Mouse (Mus musculus): ENCODE results near the gene Ift80. TPM values are rescaled to one million over a fixed set of nuclear protein-coding genes. Genes with fewer than 3 reads are reported as not detected.

Gene Ift80
- polyA plus RNA-seq, 1 experiment, result 22.2 TPM

- TF ChIP-seq POLR2A (IDR thresholded peaks at IDR 0.05; ENCODE audit: insufficient read depth, low read length), result no peak
- H3K4me1 ChIP-seq (ENCODE audit: control insufficient read depth, insufficient read depth, low read length), result no peaks in the 10 kb centered on the region
- H3K36me3 ChIP-seq (ENCODE audit: control insufficient read depth, insufficient read depth, low read length, poor library complexity, severe bottlenecking), result no peaks in the 10 kb centered on the region; the same call in 1 of the 2 replicates
- H3K27ac ChIP-seq (ENCODE audit: insufficient read depth, low read length), result no peak overlapping the region
- no peak overlapping the region for H3K4me3 ChIP-seq (ENCODE audit: low read depth, low read length)
- no peaks in the 10 kb centered on the region for H3K27me3 ChIP-seq (ENCODE audit: control insufficient read depth, insufficient read depth, low read length, poor library complexity, severe bottlenecking)
- no peak overlapping the region for H3K9ac ChIP-seq (ENCODE audit: low read depth, poor library complexity, severe bottlenecking)
- no peaks in the 10 kb centered on the region for H3K9me3 ChIP-seq (replicated peaks; ENCODE audit: control insufficient read depth, insufficient read depth, low read length, poor library complexity, severe bottlenecking)
Measured at GRCm38 (mm10) chr3:68939312-68939711, 65.1 kb downstream of the Ift80 start.

DNA sequence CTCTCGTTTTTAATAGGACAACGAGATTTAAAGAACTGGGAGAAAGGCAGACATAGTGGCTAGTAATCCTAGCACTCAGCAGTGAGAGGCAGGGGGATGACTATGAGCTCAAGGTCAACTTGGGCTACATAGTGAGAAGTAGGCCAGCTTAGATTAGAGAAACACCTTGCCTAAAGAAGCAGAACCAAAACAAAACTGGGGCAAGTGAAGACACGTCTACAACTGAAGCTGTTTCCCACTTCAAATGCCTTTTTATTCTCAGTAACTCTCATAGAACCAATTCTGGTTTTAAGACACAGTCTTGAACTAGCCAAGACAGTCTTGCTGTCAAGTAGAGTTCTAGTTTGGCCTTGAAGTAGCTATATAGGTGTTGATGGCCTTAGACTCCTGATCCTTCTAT, 67.7 kb downstream of the Ift80 start:
- H3K9me3 ChIP-seq (replicated peaks; ENCODE audit: control insufficient read depth, insufficient read depth, low read length, poor library complexity, severe bottlenecking), result no peaks in the 10 kb centered on the region
- no peak overlapping the region for H3K4me3 ChIP-seq (ENCODE audit: low read depth, low read length)
- H3K36me3 ChIP-seq (ENCODE audit: control insufficient read depth, insufficient read depth, low read length, poor library complexity, severe bottlenecking), result no peaks in the 10 kb centered on the region; the same call in 1 of the 2 replicates
- no peak overlapping the region for H3K27ac ChIP-seq (ENCODE audit: insufficient read depth, low read length)
- H3K27me3 ChIP-seq (ENCODE audit: control insufficient read depth, insufficient read depth, low read length, poor library complexity, severe bottlenecking), result no peaks in the 10 kb centered on the region
- no peak for TF ChIP-seq CTCF (IDR thresholded peaks at IDR 0.05; ENCODE audit: low read depth, low read length)
- no peak for TF ChIP-seq POLR2A (IDR thresholded peaks at IDR 0.05; ENCODE audit: insufficient read depth, low read length)
- H3K9ac ChIP-seq (ENCODE audit: low read depth, poor library complexity, severe bottlenecking), result no peak overlapping the region
- H3K4me1 ChIP-seq (ENCODE audit: control insufficient read depth, insufficient read depth, low read length), result no peaks in the 10 kb centered on the region

DNA sequence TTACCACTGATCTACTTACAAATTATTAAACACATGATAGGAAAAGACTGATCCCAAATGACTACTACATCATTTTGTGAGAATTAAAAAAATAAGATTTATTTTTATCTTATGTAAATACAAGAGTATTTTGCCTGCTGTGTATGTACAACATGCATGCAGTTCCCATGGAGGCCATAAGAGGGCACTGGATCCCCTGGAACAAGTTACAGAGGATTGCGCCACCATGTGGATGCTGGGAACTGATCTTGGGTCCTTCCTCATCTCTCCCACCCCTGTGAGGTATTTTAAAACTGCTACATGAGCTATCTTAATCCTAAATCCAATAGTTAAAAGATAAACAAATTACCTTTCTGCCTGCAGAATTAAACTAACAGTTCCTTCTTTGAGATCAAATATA, 68.9 kb downstream of the Ift80 start:
- Histone ChIP-seq H3K9me3 (replicated peaks; ENCODE audit: control insufficient read depth, insufficient read depth, low read length, poor library complexity, severe bottlenecking) (no peaks in the 10 kb centered on the region), H3K36me3 (ENCODE audit: control insufficient read depth, insufficient read depth, low read length, poor library complexity, severe bottlenecking) (no peaks in the 10 kb centered on the region; the same call in 1 of the 2 replicates), H3K4me3 (ENCODE audit: low read depth, low read length) (no peak overlapping the region), H3K4me1 (ENCODE audit: control insufficient read depth, insufficient read depth, low read length) (no peaks in the 10 kb centered on the region), H3K27me3 (ENCODE audit: control insufficient read depth, insufficient read depth, low read length, poor library complexity, severe bottlenecking) (no peaks in the 10 kb centered on the region), H3K9ac (ENCODE audit: low read depth, poor library complexity, severe bottlenecking) (no peak overlapping the region), H3K27ac (ENCODE audit: insufficient read depth, low read length) (no peak overlapping the region)
- TF ChIP-seq CTCF (IDR thresholded peaks at IDR 0.05; ENCODE audit: low read depth, low read length) (peak; percentile 93), POLR2A (IDR thresholded peaks at IDR 0.05; ENCODE audit: insufficient read depth, low read length) (no peak)

DNA sequence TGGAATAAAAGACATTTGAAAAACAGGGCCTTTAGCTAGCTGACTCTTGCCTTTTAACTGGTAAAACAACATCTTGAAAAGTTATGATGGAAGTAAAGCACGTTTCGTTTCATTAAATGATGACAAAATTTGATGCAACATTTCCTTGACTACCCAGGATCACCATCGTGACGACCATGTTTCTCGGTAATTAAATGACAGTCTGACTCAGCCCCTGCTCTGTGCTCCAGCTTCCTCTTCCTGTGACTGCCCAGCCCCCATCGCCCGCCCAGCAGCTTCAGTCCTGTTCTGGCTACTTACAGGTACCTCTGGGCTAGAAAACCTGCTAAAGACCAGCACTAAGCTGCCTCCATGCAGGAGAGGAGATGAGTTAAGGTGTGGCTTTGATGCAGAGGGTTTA, 70.1 kb downstream of the Ift80 start:
- Histone ChIP-seq H3K9ac (ENCODE audit: low read depth, poor library complexity, severe bottlenecking) (no peak overlapping the region), H3K27me3 (ENCODE audit: control insufficient read depth, insufficient read depth, low read length, poor library complexity, severe bottlenecking) (no peaks in the 10 kb centered on the region), H3K4me3 (ENCODE audit: low read depth, low read length) (no peak overlapping the region), H3K36me3 (ENCODE audit: control insufficient read depth, insufficient read depth, low read length, poor library complexity, severe bottlenecking) (no peaks in the 10 kb centered on the region; the same call in 1 of the 2 replicates), H3K9me3 (replicated peaks; ENCODE audit: control insufficient read depth, insufficient read depth, low read length, poor library complexity, severe bottlenecking) (no peaks in the 10 kb centered on the region), H3K27ac (ENCODE audit: insufficient read depth, low read length) (no peak overlapping the region), H3K4me1 (ENCODE audit: control insufficient read depth, insufficient read depth, low read length) (no peaks in the 10 kb centered on the region)
- no peak for TF ChIP-seq CTCF (IDR thresholded peaks at IDR 0.05; ENCODE audit: low read depth, low read length)
- TF ChIP-seq EP300 (IDR thresholded peaks at IDR 0.05; ENCODE audit: insufficient read depth, low read depth, low read length), result no peak
- no peak for TF ChIP-seq POLR2A (IDR thresholded peaks at IDR 0.05; ENCODE audit: insufficient read depth, low read length)

DNA sequence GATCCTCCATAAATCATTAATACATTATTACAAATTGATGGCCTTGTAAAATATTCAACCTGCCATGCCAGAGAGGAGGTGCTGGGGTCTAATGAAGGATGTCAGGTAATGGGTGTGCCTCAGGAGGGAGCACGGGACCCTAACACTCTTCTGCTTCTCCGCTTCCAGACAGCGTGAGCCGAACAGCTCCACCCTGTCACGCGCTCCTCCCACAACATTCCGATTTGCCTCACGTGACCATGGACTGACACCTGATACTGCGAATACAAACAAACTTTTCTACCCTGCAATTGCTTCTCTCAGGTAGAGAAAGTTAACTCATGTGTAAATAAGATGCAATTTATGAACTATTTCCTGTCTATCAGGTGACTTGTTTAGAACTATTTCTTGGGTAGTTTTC, 75.8 kb downstream of the Ift80 start:
- TF ChIP-seq EP300 (IDR thresholded peaks at IDR 0.05; ENCODE audit: insufficient read depth, low read depth, low read length) (peak; percentile 92), POLR2A (IDR thresholded peaks at IDR 0.05; ENCODE audit: insufficient read depth, low read length) (no peak)
- H3K4me3 ChIP-seq (ENCODE audit: low read depth, low read length), result no peak overlapping the region
- H3K9ac ChIP-seq (ENCODE audit: low read depth, poor library complexity, severe bottlenecking), result no peak overlapping the region
- H3K9me3 ChIP-seq (replicated peaks; ENCODE audit: control insufficient read depth, insufficient read depth, low read length, poor library complexity, severe bottlenecking), result no peaks in the 10 kb centered on the region
- H3K4me1 ChIP-seq (ENCODE audit: control insufficient read depth, insufficient read depth, low read length), result no peaks in the 10 kb centered on the region
- H3K27ac ChIP-seq (ENCODE audit: insufficient read depth, low read length), result no peak overlapping the region
- H3K27me3 ChIP-seq (ENCODE audit: control insufficient read depth, insufficient read depth, low read length, poor library complexity, severe bottlenecking), result no peaks in the 10 kb centered on the region
- H3K36me3 ChIP-seq (ENCODE audit: control insufficient read depth, insufficient read depth, low read length, poor library complexity, severe bottlenecking), result no peaks in the 10 kb centered on the region

DNA sequence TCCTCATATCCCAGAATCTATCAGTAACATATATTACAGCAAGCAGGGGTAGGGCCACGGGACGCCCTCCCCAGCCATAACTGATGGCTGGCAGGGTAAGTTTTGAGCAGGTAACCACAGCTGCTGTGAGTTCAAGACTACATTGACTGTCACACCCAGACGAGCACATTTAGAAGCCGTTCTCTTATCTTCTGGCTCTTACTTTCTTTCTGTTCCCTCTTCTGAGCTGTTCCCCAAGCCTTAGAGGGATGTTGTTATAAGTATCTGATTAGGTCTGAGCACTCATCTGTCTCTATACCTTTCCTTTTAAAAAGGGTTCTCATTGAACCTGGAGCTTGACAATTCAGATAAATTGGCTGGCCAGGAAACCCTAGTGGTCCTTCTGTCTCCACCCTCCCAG, 96.9 kb downstream of the Ift80 start:
- no peak overlapping the region for H3K9ac ChIP-seq (ENCODE audit: low read depth, poor library complexity, severe bottlenecking)
- no peak overlapping the region for H3K4me3 ChIP-seq (ENCODE audit: low read depth, low read length)
- no peaks in the 10 kb centered on the region for H3K4me1 ChIP-seq (ENCODE audit: control insufficient read depth, insufficient read depth, low read length)
- H3K27me3 ChIP-seq (ENCODE audit: control insufficient read depth, insufficient read depth, low read length, poor library complexity, severe bottlenecking), result no peaks in the 10 kb centered on the region
- H3K36me3 ChIP-seq (ENCODE audit: control insufficient read depth, insufficient read depth, low read length, poor library complexity, severe bottlenecking), result no peaks in the 10 kb centered on the region
- TF ChIP-seq CTCF (IDR thresholded peaks at IDR 0.05; ENCODE audit: low read depth, low read length) (no peak), EP300 (IDR thresholded peaks at IDR 0.05; ENCODE audit: insufficient read depth, low read depth, low read length) (no peak), POLR2A (IDR thresholded peaks at IDR 0.05; ENCODE audit: insufficient read depth, low read length) (no peak)
- H3K9me3 ChIP-seq (replicated peaks; ENCODE audit: control insufficient read depth, insufficient read depth, low read length, poor library complexity, severe bottlenecking), result no peaks in the 10 kb centered on the region
- no peak overlapping the region for H3K27ac ChIP-seq (ENCODE audit: insufficient read depth, low read length)
